In the genomic region with DNA sequence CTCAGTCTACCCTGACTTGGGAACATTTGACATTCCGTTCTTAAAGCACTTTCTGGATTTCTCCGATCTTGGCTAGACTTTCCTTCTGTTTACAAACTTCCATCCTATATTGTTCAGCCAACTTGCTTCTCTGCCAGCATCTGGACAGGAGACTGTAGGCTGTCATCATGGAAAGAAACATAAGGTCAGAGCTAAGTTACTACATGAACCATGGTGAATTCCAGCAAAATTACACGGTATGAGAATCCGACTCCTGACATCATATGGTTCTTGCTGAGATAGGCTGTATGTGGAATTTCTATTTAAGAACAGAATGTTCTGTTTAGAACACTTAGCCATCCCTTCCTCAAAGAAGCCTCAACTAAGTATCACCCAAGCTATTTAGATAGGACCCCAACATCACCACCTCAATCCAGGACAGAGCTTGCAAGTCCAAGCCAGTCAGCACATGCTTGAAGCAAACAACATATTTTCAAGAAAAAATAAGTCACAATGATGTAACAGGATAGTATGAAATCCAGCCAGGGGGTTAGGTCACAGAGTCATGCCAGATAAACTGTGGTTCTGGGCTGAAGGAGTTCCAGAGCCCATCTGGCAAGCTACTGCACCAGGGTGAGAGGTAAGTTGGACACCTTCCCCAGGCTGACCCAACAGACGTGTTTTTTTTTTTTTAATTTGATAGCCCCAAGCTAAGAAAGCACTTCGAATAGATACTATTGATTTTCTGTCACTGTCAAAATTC, we compare ENCODE assay signal across 23 mouse cellular contexts. TPM values are rescaled to one million over a fixed set of nuclear protein-coding genes. Genes with fewer than 3 reads are reported as not detected.
A peak's percentile ranks its signal among the peaks of the same experiment; 100 is the strongest.
DNase-seq lines count a peak whose midpoint lies in the region; ATAC-seq and TF ChIP-seq lines count a peak whose summit lies in the region.
"Had no signal": no experiment of that assay in that cellular context is flagged by ENCODE, and none has a peak within 500 bp of the region (broad histone marks: within the 10 kb centered on the region; RNA-seq: fewer than 3 reads in every experiment).

No protein-coding gene starts in this region.

- no peaks in the 10 kb centered on the region for H3K4me1 ChIP-seq in liver, postnatal 0 days (ENCODE audit: insufficient read depth)
- no peaks in the 10 kb centered on the region for H3K4me1 ChIP-seq in liver, embryonic 12.5 days
- H3K4me1 ChIP-seq in stomach, embryonic 16.5 days (ENCODE audit: control insufficient read depth, insufficient read depth, low read length) = peaks cover 3% of the 10 kb centered on the region; the same call in 1 of the 2 replicates
- H3K4me1 ChIP-seq: heart, embryonic 13.5 days; hindbrain, embryonic 12.5 days; kidney, embryonic 15.5 days; midbrain, embryonic 13.5 days had no signal

- no peaks in the 10 kb centered on the region for H3K9me3 ChIP-seq in liver, postnatal 0 days (ENCODE audit: low read length)
- H3K9me3 ChIP-seq in liver, embryonic 12.5 days (replicated peaks) = no peaks in the 10 kb centered on the region
- no peaks in the 10 kb centered on the region for H3K9me3 ChIP-seq in stomach, embryonic 16.5 days (replicated peaks; ENCODE audit: control insufficient read depth, low read length)
- H3K9me3 ChIP-seq: heart, embryonic 13.5 days; hindbrain, embryonic 12.5 days; kidney, embryonic 15.5 days; megakaryocyte, embryonic 14.5 days; midbrain, embryonic 13.5 days had no signal

- no peak overlapping the region for H3K27ac ChIP-seq in liver, postnatal 0 days (ENCODE audit: low read depth)
- no peak overlapping the region for H3K27ac ChIP-seq in liver, embryonic 12.5 days
- peak overlapping the region; percentile 3; the same call in 1 of the 2 replicates for H3K27ac ChIP-seq in stomach, embryonic 16.5 days (ENCODE audit: low read length)
- H3K27ac ChIP-seq: heart, embryonic 13.5 days; hindbrain, embryonic 12.5 days; kidney, embryonic 15.5 days; midbrain, embryonic 13.5 days had no signal

- 81% methylated on average over 6 of the region's 6 CpGs for WGBS in liver, postnatal 0 days (ENCODE audit: insufficient replicate concordance)
- WGBS in liver, embryonic 12.5 days (ENCODE audit: insufficient replicate concordance) = 74% methylated on average over 6 of the region's 6 CpGs
- 54% methylated on average over 6 of the region's 6 CpGs for WGBS in stomach, embryonic 16.5 days

- no peak overlapping the region for H3K9ac ChIP-seq in liver, postnatal 0 days (replicated peaks)
- H3K9ac ChIP-seq in liver, embryonic 12.5 days = no peak overlapping the region
- H3K9ac ChIP-seq in stomach, embryonic 16.5 days (ENCODE audit: low read length) = no peak overlapping the region
- H3K9ac ChIP-seq: forebrain, postnatal 0 days; heart, embryonic 13.5 days; hindbrain, embryonic 12.5 days; kidney, embryonic 15.5 days; midbrain, embryonic 13.5 days had no signal

- no peak overlapping the region for H3K4me3 ChIP-seq in liver, postnatal 0 days (ENCODE audit: low read depth, low read length)
- no peak overlapping the region for H3K4me3 ChIP-seq in liver, embryonic 12.5 days
- H3K4me3 ChIP-seq in stomach, embryonic 16.5 days (replicated peaks; ENCODE audit: low read length) = no peak overlapping the region
- H3K4me3 ChIP-seq: heart, embryonic 13.5 days; hindbrain, embryonic 12.5 days; kidney, embryonic 15.5 days; megakaryocyte, embryonic 14.5 days; midbrain, embryonic 13.5 days had no signal

- TF ChIP-seq CTCF in liver, postnatal 0 days (IDR thresholded peaks at IDR 0.05; ENCODE audit: low read depth) = no peak

- peak; percentile 37 for DNase-seq in adrenal gland, postnatal 14 days
- DNase-seq in adrenal gland, postnatal 25 days = no peak
- no peak for DNase-seq in liver, postnatal 0 days
- peak; percentile 71 for DNase-seq in NIH3T3 (ENCODE audit: low read depth)
- no peak for DNase-seq in cerebellum, adult 11 months
- DNase-seq: cerebellum, adult 18-20 months; cerebellum, postnatal 36 days; forebrain, postnatal 0 days; gastrocnemius, postnatal 25 days; heart, adult 18-20 months; kidney, adult 11 months; layer of hippocampus, adult 9-11 months; liver; lung, postnatal 10 days had no signal

- no peaks in the 10 kb centered on the region for H3K36me3 ChIP-seq in liver, postnatal 0 days (replicated peaks; ENCODE audit: insufficient read depth, low read length)
- no peaks in the 10 kb centered on the region for H3K36me3 ChIP-seq in liver, embryonic 12.5 days
- no peaks in the 10 kb centered on the region for H3K36me3 ChIP-seq in stomach, embryonic 16.5 days (ENCODE audit: control insufficient read depth, insufficient read depth, low read length)
- H3K36me3 ChIP-seq: G1E; heart, embryonic 13.5 days; hindbrain, embryonic 12.5 days; kidney, embryonic 15.5 days; midbrain, embryonic 13.5 days had no signal

- peak; percentile 39; the same call in 1 of the 2 replicates for TF ChIP-seq EP300 in liver, postnatal 0 days (IDR thresholded peaks at IDR 0.05; ENCODE audit: low read depth)

- no peak for ATAC-seq in liver, postnatal 0 days
- no peak for ATAC-seq in liver, embryonic 12.5 days
- ATAC-seq in stomach, embryonic 16.5 days (ENCODE audit: insufficient read depth, low FRiP score) = no peak
- ATAC-seq: forebrain, postnatal 0 days; midbrain, embryonic 13.5 days had no signal

- no peak overlapping the region for H3K4me2 ChIP-seq in liver, postnatal 0 days (ENCODE audit: low read depth, low read length)
- no peak overlapping the region for H3K4me2 ChIP-seq in liver, embryonic 12.5 days
- H3K4me2 ChIP-seq in stomach, embryonic 16.5 days (ENCODE audit: low read depth, low read length) = no peak overlapping the region
- H3K4me2 ChIP-seq: heart, embryonic 13.5 days; hindbrain, embryonic 12.5 days; kidney, embryonic 15.5 days; midbrain, embryonic 13.5 days had no signal

- no peaks in the 10 kb centered on the region for H3K27me3 ChIP-seq in liver, postnatal 0 days (ENCODE audit: insufficient read depth, low read length)
- no peaks in the 10 kb centered on the region for H3K27me3 ChIP-seq in liver, embryonic 12.5 days (replicated peaks)
- H3K27me3 ChIP-seq in stomach, embryonic 16.5 days (ENCODE audit: control insufficient read depth, insufficient read depth, low read length) = no peaks in the 10 kb centered on the region
- H3K27me3 ChIP-seq: CH12.LX; heart, embryonic 13.5 days; hindbrain, embryonic 12.5 days; kidney, embryonic 15.5 days; megakaryocyte, embryonic 14.5 days; midbrain, embryonic 13.5 days had no signal

RNA-seq across cellular contexts. Expression of gene Thbs1, which starts 52.9 kb away (rescaled TPM):
- 23.8 and 25.3 TPM in 2 replicates for total RNA-seq in adrenal gland, postnatal 14 days (2021)
- 8.0 and 8.5 TPM in 2 replicates for total RNA-seq in adrenal gland, postnatal 25 days (2021)
- polyA plus RNA-seq in liver, postnatal 0 days (2015; fragmentation: Nextera tagmentation; extraction: Ambion mirVana) = 22.7 and 29.3 TPM in 2 replicates
- polyA plus RNA-seq in liver, embryonic 12.5 days (2016; fragmentation: Nextera tagmentation; extraction: Ambion mirVana) = 69.2 and 78.6 TPM in 2 replicates
- 79.3 and 88.6 TPM in 2 replicates for polyA plus RNA-seq in stomach, embryonic 16.5 days (2015; fragmentation: Nextera tagmentation; extraction: Ambion mirVana)
- total RNA-seq: G1E had no signal

Comparison
In these comparisons a context has a peak if more than half of its experiments do, and no peak if none do; other contexts are left out.
1. DNase-seq: peak in adrenal gland, postnatal 14 days (single experiment) and NIH3T3 (single experiment); none in adrenal gland, postnatal 25 days (single experiment), liver, postnatal 0 days (single experiment) and cerebellum, adult 11 months (single experiment).